Mouse (Mus musculus): ENCODE results near the gene Ncoa4.

DNA sequence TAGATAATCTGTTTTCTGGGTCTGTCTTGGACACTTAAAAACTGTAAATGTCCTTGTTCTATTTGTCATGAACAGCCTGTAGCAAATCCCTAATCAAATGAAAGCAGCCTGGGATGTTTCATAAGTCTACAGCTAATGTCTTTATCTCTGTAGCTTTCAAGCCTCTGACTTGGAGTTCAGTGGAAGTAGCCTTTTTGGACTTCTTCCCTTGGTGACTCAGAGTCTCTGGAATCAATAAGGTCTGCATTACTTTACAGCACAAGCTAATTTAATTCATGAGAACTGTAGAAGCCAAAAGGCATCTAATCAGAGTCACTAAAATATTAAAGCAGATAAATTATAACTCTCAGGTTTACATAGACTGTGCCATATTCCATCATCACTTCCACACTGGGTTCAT is 66.9 kb downstream of the Ncoa4 start:
- TF ChIP-seq POLR2A (IDR thresholded peaks at IDR 0.05; ENCODE audit: borderline replicate concordance, extremely low read depth, insufficient read depth, insufficient read length, poor library complexity, severe bottlenecking) (no peak), CTCF (IDR thresholded peaks at IDR 0.05; ENCODE audit: borderline replicate concordance, extremely low read depth, insufficient read depth, insufficient read length) (no peak)
